Mouse (Mus musculus): ENCODE data around the gene Zfp511.

The Zfp511 gene

DNA sequence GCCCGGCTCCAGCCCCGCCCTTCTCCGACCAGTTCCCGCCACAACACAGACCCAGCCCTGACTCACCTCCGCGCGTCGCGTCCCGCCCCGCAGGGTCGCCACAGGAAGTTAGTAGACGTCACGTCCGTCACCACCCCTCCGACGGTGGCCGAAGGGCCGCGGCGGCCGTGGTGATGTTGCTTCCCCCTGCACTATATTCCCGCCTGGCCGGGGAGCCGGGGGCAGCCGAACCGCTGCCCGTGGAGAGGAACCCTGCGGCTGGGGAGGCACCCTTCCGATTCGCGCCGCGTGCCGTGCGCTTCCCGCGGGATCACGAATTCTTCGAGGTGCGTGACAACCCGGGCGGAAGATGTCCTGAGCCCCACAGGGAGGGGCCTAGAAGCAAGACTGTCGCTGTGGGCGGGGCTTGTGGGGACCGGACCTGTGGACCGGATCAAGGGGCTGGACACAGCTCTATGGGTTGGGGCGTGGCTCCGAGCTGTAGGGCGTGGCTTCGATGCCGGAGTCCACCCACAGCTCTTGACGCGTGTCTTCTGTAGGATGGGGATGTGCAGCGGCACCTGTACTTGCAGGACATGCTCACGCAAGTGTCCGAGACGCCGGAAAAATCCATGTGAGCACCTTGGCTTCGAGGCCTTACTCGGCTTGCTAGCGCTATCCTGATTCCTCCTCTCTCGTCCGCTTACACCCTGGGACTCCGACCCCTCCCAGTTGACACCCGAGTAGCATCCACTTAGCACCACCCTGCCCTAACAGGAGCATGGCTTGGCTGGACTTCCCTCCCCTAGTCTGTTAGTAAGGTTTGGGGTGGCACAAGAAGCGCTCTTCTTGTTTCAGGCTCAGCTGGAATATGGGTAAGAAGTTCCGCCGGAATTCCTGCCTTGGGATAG, at the start of gene Zfp511, which contains the start of gene Tubgcp2:
Gene Zfp511 (plus strand): TSS at position 111 of the 890 bp plus-strand sequence.
Gene Tubgcp2 (minus strand): TSS at position 389 of the 890 bp plus-strand sequence.
- DNase-seq (ENCODE audit: low spot score in 2 of 2) = peak; percentile 76 to 77

DNA sequence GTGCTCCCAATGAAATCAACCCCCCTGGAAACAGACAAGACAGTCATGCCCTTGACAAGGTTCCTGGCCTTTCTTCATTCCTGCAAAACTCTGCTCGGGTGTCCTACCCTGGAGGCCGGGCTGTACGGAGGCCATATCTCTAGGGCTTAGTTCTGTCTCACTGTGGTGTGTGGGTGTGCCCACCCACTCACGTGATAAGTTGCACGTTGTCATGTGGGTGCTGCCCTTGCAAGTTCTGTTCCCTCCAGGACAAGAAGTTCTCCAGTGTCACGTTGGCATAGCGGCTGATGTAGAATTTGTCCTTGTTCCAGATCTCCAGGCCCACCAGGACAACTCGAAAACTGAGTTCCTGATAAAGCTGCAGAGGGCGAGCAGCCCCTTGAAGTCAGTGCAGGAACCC, 47.9 kb upstream of the Zfp511 start:
- DNase-seq (ENCODE audit: low spot score in 2 of 2) = no peak

DNA sequence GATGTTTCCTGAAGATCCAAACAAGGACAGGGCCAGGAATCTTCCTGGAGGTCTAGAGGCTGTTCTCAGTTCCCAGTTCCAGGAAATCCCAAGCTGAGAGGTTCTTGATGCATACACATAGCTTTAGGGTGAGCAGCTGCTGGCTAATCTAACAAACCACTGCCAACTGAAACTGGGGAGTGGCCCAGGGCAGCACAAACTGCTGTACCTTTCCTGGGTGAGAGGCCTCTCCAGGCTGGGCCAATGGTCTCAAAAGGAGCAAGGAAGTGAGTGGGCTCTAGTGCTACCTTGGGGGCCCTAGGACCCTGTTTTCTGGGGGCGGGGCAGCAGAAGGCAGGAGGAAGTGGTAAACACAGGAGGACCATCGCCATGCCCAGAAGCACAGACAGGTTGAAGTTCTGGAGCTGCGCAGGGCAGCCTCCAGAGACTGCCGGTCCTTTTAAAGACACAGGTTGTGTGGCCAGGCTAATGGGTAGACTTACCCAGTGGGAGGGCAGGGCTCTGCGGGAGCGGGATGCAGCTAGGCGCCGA, 45.3 kb upstream of the Zfp511 start:
- DNase-seq (ENCODE audit: low spot score in 2 of 2) = no peak

DNA sequence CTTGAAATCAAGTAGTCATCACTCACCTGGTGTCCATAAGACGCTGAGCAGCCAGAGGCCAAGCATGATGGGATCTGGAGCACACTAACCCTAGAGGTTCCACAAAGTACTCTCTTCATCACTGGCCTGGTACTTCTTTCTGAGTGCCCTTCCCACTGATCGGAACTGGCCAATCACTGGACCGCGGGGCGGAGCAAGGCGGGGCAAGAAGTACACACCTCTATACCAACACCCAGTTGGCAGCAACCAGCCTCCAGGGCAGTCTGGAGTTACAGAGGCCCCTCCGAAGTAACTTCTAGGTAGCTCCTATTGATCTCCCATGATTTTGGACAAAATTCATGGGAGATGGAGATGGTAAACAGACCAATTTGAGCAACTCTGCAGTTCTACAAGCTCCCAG, 43.8 kb upstream of the Zfp511 start, which contains the start of gene Adam8:
Gene Adam8 (minus strand): TSS at position 157 of the 400 bp plus-strand sequence.
- DNase-seq (ENCODE audit: low spot score in 2 of 2) = no peak

DNA sequence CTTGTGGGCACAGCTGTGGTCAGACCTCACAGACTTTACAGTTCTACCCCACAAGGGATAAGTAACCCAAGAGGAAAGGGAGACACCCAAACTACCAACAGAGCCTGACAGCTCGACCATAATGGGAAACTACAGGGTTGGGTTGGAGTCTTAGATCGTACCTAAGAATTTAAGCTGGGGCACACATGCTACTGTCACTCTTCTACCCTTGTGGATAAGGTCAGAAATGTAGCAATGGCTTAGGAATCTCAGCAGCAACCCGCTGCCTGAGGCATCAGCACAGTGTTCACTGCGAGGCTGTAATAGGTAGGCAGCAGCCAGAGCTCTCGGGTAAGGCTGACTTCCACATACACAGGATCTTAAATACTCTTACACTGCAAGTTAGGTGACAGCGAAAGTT, 42.7 kb upstream of the Zfp511 start:
- no peak for DNase-seq (ENCODE audit: low spot score in 2 of 2)

DNA sequence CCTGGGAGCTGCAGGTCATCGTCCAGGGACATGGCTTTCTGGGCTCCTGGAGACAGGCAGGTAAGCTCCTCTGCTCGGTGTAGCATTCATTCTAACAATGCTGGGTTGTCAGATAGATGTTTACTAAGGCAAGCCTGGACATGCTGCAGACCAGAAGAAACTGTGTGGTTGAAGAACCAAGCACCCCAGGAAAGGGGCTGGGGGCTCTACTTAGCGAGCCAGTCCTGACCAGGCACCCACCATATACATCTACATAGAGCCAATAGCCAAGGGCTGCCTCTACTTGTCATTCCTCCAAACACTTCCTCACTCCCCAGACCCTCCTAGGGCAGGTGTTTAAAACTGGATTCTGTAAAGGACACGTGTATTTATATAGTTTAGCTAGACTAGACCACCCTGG, 42.0 kb upstream of the Zfp511 start:
- no peak for DNase-seq (ENCODE audit: low spot score in 2 of 2)

DNA sequence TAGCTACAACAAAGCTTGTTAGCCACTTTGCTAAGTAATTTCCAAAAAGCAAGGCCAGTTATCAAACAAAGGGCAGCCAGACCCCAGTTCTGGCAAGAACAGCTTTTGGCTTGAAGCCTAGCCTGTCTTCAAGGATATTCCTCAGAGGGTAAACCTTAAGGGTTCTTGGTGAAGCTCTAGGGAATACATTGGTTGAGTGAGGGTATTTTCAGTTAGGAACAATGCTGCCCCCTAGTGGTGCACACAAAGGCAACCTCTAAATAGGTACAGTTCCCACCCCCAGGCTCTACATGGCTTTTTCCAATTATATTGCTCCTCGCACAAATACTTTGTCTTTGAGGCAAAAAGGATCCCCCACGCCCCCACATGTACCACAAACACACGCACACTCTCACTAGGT, 41.5 kb upstream of the Zfp511 start:
- DNase-seq (ENCODE audit: low spot score in 2 of 2) = peak in 1 of 2 experiments; percentile 58

DNA sequence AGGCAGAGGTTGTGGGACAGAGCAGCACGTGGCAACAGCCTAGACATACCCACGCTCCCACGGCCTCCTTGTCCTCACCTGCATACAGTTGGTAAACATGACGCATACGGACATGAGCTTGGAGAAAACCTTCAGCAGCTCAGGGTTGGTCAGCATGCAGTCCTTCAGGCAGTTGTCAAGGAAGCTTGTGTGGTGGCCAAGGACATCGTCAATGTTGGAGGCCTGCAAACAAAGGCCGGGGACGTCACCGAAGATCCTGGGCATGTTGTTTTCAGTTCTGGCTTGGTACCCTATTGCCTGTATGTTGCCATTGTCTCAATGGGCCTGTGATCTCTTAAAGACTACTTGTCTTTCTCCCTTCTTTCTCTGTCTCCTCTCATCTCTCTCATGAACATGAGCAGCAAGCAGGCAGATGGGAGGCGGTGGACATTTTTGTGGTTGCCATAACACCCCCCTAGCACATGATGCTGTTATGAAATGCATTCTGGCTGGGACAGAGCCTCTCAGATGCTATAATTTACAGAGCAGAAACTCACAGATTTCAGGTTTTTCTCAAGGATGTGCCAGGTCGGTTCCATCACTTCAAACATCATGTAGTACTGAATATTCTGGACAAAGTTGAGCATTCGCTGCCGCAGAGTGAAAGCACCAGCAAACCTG, 37.4 kb upstream of the Zfp511 start:
- DNase-seq (ENCODE audit: low spot score in 2 of 2) = no peak

DNA sequence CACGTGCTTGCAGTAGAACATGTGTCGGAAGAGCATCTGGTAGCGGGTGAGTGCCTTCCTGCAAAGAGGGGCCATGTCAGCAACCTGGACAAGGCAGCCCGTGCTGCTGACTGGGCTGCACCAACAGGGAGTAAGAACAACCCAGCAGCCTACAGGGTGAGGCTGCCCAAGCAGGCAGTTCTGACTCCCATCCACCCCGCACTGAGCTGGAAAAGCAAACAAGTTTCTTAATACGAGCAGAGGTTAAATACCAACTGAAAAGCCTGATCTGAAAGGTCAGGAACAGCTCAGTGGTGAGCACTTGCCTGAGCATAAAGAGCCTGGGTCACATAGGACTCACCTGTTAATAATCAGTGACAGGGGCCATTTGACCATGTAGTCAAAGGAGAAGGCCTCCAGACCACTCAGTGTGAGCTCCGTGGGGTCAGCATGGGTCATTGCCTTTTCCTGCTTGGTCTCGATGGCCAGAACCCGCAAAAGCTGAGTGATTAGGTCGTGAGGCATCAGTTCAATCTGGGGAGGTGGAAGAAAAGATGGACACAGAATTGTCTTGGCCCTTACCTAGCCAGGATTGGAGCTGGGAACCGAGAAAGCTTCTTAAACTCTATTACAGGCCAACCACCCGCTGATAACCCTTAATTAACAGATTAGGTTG, 35.0 kb upstream of the Zfp511 start:
- no peak for DNase-seq (ENCODE audit: low spot score in 2 of 2)

DNA sequence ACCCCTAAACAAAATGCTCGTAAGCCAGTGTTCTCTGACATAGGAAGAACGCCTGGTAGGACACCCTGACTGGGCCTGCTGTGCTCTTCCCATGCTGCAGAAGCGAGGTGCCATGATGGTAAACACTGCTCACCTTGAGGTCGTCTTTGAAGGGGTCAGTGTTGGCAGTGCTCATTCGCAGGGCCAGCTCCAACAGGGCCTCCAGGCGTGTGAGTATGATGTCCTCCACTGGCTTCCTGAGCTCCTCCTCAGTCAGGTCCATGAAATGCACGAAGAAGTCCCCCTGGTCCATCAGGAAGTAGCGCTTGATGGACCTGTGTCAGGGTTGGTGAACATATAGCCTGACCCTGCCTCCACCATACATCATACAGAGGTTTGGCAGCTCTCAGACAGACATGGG, 31.5 kb upstream of the Zfp511 start:
- no peak for DNase-seq (ENCODE audit: low spot score in 2 of 2)

DNA sequence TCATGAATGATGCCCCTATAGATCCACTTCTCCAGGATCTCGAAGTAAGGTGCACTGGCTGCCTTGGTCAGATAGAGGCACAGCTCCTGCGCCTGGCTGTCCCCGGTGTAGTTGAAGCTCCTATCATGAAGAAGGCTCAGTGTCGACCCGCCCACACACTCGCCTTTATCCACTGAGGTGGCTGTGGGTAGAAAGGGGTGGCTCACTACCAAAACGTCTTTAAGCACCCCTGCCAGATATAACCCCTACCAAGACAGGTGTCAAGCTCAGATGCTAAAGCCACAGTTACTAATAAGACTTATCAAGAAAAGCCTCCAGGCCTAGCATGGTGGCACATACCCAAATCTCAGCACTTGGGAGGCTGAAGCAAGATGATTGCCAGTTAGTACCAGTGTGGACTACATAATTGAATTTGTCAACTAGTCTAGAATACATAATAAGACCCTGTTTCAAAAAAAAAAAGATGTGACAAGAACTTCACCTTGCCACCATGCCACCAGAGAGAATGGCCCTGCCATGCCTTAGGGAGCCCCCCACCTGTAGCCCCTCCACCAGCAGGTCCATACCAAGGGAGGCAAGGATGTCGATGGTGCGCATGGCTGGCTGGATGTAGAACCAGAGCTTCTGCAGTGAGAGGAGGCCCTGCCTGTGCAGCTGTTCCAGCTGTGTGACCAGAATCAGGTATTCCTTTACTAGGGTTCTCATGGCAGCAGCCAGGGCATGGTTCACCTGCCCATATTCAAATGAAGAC, 29.2 kb upstream of the Zfp511 start:
- no peak for DNase-seq (ENCODE audit: low spot score in 2 of 2)

DNA sequence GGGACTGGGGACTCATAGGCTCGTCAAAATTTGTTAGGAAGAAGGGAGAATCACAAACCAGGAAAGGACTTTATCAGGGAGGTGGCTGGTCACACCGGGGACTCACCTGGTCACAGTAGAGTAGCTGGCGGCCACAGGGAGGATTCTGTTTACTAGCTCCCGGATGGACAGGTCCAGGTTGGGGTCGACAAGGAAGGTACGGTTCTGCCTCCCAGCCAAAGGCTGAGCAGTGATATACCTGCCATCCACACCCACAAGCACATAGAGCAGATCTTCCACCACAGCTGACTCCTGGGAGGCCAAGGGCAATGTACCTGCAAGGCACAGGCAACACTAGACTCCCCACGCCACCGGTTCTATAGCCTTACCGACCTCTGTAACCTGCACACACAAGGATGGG, 28.4 kb upstream of the Zfp511 start:
- no peak for DNase-seq (ENCODE audit: low spot score in 2 of 2)

DNA sequence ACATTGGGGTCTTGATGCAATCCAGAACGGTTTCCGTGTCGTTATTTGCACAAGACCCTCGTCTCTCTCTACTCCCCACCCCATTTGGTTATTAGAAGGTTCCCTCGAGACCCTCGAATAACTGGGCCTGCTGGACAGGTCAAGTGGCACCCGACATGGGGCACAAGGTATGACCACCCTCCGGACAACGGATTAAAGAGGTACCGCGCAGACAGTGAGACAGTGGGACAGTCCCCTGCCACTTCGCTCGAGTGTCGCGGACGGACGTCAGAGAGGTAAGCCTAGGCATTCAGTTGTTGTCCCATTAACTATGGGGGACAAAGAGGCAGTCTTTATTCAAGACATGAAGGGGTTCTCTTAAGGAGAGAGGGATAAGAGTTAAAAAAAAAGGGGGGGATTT, 24.9 kb upstream of the Zfp511 start:
- no peak for DNase-seq (ENCODE audit: low spot score in 2 of 2)

DNA sequence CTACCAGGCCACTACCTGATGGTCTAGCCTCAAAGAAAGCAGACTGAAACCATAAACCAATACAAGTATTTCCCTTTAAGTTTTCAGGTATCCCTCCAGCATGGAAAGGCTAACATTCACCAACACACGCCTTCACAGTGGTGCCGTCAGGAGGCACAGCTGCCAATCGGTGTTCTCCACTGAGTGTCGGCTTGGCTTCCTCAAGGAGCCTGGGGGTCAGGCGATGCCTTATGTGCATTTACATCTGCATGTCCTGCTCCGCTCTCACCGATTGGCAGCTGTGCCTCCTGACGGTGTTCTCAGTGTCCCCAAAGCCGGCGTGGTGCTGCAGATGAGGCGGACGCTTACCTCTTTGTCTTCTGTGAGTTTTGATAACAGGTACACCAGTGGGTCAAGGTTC, 4.4 kb upstream of the Zfp511 start:
- no peak for DNase-seq (ENCODE audit: low spot score in 2 of 2)

DNA sequence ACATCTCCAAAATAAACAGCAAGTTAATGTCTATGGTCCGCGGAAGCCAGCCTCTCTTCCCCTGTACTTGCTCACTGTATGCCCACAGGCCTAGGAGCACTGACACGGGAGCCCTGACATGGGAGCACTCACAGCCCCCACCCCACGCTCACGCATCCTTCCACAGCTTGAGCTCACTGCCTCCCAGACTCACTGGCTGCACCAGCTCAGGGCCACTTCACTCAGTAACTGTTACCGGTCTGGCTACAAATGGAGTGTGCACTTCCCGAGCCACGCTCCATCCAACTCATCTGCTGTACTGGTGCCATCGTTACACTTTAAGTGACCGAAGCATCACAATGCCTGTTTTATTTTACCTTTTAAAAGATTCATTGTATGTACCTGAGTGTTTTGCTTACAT, 3.8 kb upstream of the Zfp511 start:
- DNase-seq (ENCODE audit: low spot score in 2 of 2) = no peak

DNA sequence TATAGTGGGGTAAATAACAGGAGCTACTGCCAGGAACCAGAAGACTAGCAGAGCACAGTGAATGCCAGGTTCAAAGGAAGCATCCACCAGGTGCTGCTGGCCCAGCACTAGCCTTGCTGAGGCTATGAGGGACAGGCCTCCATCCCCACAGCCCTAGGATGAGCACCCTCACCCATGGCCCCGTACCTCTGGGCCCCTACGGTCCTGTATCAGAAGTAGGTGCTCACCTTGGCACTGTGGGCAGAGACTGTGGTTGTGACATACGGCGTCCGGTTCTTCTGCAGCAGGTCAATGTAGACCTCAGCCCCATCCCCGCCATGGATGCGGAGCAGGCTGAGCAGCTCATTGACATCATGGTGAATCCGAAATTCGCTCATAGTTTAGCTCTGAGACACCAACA, 2.8 kb upstream of the Zfp511 start:
- no peak for DNase-seq (ENCODE audit: low spot score in 2 of 2)

DNA sequence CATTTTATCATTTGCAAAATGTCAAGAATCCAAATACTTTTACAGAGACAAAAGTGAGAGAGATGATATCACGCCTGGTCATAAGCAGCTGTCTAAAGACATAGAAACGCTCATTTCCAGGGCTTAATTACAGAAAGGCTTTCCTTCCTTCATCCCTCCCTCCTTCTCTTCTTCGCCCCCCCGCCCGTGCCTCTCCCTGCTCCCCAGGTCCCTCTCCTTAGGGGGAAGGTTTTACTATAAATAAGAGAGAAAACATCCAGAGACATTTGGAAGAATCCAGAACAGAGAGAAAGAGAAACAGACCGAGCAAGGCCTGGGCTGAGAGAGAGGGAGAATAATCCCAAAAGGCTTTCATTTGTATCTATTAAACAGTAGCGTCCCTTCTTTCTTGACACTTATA, 735 bp upstream of the Zfp511 start:
- no peak for DNase-seq (ENCODE audit: low spot score in 2 of 2)

DNA sequence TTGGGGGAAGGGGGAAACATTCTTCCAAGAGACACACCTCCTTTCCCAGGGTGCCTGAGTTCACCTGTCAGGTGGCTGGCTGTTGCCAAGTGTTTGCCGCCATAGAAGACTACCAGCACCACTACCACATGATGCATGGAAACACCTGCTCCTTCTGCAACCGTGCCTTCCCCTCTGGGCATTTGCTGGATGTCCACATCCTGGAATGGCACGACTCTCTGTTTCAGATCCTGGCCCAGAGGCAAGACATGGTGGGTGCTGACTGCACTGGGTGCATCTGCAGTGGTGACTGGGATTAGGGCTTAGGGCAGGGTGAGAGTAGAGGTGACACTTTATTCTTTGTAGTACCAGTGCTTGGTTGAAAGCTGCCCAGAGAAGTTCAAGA, 972 bp downstream of the Zfp511 start:
- no peak for DNase-seq (ENCODE audit: low spot score in 2 of 2)

DNA sequence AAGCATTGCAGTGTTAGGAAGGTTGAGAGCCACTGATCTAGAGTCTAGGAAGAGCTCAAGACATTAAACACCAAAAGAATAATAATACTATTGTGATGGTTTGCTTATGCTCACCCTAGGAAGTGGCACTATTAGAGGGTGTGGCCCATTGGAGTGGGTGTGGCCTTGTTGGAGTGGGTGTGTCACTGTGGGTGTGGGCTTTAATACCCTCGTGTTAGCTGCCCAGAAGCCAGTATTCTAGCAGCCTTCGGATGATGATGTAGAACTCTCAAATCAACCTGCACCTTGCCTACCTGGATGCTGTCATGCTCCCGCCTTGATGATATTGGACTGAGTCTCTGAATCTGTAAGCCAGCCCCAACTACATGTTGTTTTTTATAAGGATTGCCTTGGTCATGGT, 6.5 kb downstream of the Zfp511 start:
- DNase-seq (ENCODE audit: low spot score in 2 of 2) = no peak

DNA sequence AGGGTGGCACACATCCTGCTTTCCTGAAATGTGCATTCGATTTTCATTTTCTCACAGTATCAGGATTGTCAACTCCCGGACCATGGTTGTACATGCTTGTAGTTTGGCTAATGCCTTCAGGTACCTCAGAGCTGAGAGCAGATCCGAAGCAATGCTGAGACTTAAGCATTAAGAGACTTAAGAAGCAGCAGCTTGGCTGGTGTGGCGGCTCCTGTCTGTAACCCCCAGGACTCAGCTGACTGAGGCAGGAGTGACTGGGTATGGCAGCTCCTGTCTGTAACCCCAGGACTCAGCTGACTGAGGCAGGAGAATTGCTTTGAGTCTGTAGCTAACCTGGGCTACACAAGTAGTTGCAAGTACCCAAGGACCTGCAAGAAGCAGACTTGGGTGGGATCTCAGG, 9.4 kb downstream of the Zfp511 start:
- DNase-seq (ENCODE audit: low spot score in 2 of 2) = no peak

DNA sequence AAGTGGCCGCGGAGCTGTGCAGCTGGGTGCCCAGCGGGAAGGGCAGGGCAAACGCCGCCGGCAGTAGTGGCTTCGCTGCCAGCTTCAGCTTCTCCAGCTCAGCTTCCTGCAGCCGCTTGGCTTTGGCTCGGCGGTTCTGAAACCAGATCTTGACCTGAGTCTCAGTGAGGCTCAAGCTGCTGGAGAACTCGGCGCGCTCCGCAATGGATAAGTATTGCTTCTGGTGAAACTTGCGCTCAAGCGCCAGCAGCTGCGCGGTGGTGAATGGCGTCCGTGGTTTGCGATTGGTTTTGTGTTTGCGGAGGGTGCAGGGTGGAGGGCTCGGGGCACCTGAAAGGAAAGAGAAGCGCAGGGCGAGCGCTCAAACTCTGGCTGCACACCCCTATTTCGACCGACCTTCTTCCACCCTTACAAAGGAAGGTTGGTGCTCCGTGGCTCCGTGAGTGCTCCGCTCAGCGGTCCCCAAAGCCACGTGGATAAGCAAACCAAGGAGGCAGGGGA, 11.7 kb downstream of the Zfp511 start:
- DNase-seq (ENCODE audit: low spot score in 2 of 2) = no peak

All from thymus, postnatal 10 days (tissue).